Mouse (Mus musculus): Measurements from ENCODE around the gene Elmsan1. TPM values are rescaled to one million over a fixed set of nuclear protein-coding genes. Genes with fewer than 3 reads are reported as not detected.

Elmsan1 gene
- polyA plus RNA-seq, 1 experiment from 2014 or later: 9.6 TPM

DNA sequence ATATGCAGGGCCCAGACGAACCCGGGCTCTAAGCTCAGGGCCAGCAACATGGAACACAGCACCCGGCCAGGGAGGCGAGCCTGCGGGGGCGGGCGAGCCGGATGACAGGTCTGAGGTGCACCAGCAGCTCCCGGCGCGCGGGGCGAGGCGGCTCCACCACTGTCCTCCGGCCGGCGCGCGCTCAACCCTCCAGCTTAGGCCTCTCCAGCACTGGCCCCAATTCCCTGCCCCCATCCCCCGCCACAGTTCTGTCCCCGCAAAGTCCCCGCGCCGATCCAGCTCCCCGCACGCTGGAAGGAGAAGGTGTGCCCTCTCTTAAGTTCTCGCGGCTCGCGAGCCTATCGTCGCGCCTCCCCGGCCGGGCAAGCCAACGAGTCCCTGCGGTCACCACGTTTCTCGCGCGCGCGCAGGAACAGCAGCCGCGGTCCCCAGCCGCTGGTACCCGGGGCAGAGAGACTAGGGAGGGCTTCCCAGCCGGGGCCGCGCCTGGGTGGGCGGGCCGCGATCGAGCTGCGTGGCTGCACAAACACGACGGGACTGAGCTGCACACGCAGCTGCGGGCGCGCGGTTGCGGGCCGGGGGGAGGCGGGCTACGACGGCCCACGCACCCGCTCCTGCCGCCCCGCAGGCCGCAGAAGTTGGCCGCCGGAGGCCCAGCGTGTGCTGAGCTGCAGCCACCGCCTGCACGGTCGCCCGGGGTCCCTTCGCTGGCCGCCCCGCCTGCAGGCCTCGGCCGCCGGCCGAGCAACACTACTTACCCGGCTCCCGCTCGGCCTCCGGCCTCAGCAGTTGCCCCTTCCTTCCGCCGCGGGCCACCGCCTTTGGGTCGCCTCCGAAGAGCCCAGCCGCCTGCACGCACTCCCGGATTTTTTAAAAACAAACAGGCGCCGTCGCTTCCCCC, 25.7 kb downstream of the Elmsan1 start:
- Histone ChIP-seq H3K36me3 (ENCODE audit: control insufficient read depth, insufficient read depth, low read length) (no peaks in the 10 kb centered on the region), H3K4me2 (ENCODE audit: low read depth, low read length, severe bottlenecking) (peak overlapping the region; percentile 97), H3K9ac (ENCODE audit: low read length) (peak overlapping the region; percentile 96), H3K9me3 (ENCODE audit: control insufficient read depth, low read length) (no peaks in the 10 kb centered on the region), H3K27me3 (ENCODE audit: control insufficient read depth, insufficient read depth, low read length) (no peaks in the 10 kb centered on the region), H3K4me3 (ENCODE audit: low read depth, low read length) (peak overlapping the region; percentile 71), H3K27ac (ENCODE audit: low read depth, low read length) (peak overlapping the region; percentile 91), H3K4me1 (replicated peaks; ENCODE audit: control insufficient read depth, insufficient read depth, low read length) (peaks cover 28% of the 10 kb centered on the region)
- DNase-seq (ENCODE audit: low spot score): peak; percentile 87
- under 1% methylated on average over 98 of the region's 102 CpGs for WGBS
- ATAC-seq (replicated peaks; ENCODE audit: low FRiP score): peak; percentile 45

DNA sequence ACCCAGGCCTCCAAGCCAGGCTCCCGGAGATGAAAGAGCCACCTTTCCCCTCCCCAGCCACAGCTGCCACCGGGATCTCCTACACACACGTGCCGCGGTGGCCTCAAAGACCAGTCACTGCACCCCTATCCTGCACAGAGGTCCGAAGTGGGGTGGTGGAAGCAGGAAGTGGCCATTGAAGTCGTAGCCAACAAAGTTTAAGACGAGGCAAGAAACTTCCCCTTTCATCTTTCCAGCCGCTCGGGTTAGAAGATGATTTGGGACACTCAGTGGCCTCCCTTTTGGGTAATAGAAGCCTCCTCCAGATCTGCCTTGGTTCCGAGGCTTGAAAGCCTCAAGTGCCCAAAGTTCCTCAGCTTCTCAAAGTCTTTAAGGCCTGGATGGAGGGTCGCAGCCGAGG, 26.4 kb downstream of the Elmsan1 start:
- ATAC-seq (replicated peaks; ENCODE audit: low FRiP score): no peak
- no peak for DNase-seq (ENCODE audit: low spot score)
- WGBS: 1% methylated on average over 13 of the region's 13 CpGs
- Histone ChIP-seq H3K4me2 (ENCODE audit: low read depth, low read length, severe bottlenecking) (peak overlapping the region; percentile 97), H3K4me1 (replicated peaks; ENCODE audit: control insufficient read depth, insufficient read depth, low read length) (peaks cover 23% of the 10 kb centered on the region), H3K27ac (ENCODE audit: low read depth, low read length) (no peak overlapping the region), H3K36me3 (ENCODE audit: control insufficient read depth, insufficient read depth, low read length) (no peaks in the 10 kb centered on the region), H3K9me3 (ENCODE audit: control insufficient read depth, low read length) (no peaks in the 10 kb centered on the region), H3K27me3 (ENCODE audit: control insufficient read depth, insufficient read depth, low read length) (no peaks in the 10 kb centered on the region), H3K9ac (ENCODE audit: low read length) (peak overlapping the region; percentile 96), H3K4me3 (ENCODE audit: low read depth, low read length) (peak overlapping the region; percentile 71)

DNA sequence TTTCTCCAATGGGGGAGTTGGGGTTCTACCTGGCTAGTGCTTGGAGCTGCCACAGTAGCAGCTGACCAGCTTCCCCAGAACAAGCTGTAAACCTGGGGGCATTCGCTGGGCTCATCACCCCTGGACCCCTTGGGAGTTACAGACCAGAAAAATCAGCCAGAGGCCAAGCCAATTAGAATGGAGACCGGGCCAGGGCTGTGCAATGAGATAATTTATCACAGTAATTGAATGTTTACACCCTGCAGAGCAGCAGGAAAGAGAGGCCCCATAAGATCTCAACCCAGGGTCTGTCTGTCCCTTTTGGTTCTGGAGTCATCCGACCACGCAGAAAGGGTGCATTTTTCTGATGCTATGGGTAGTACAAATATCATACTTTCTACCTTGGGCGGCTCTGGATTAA, 26.9 kb downstream of the Elmsan1 start:
- Histone ChIP-seq H3K9ac (ENCODE audit: low read length) (peak overlapping the region; percentile 96), H3K27me3 (ENCODE audit: control insufficient read depth, insufficient read depth, low read length) (no peaks in the 10 kb centered on the region), H3K4me1 (replicated peaks; ENCODE audit: control insufficient read depth, insufficient read depth, low read length) (peaks cover 23% of the 10 kb centered on the region), H3K27ac (ENCODE audit: low read depth, low read length) (no peak overlapping the region), H3K4me2 (ENCODE audit: low read depth, low read length, severe bottlenecking) (peak overlapping the region; percentile 97), H3K9me3 (ENCODE audit: control insufficient read depth, low read length) (no peaks in the 10 kb centered on the region), H3K36me3 (ENCODE audit: control insufficient read depth, insufficient read depth, low read length) (no peaks in the 10 kb centered on the region), H3K4me3 (ENCODE audit: low read depth, low read length) (peak overlapping the region; percentile 71)
- ATAC-seq (replicated peaks; ENCODE audit: low FRiP score) (no peak), DNase-seq (ENCODE audit: low spot score) (no peak)
- 12% methylated on average over 5 of the region's 5 CpGs for WGBS

DNA sequence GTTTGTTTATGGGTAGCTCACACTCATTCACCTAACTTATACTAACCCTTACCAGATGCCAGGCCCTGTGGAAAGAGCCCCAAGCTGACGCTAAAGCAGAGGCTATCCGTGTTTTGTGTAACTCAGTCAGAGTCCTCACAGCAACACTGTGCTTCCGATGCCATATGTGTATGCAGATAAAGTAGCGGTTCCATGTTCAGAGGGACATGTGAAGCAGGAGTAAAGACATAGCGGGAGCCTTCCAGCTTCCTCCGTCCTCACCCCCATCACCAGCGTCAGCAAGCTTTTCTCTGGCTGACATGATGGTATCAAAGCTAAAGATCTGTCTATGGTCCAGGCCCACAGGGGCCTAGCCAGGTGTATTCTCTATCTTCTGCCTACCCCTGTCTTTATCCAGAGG, 27.5 kb downstream of the Elmsan1 start:
- H3K27ac ChIP-seq (ENCODE audit: low read depth, low read length): no peak overlapping the region
- no peak overlapping the region for H3K4me3 ChIP-seq (ENCODE audit: low read depth, low read length)
- DNase-seq (ENCODE audit: low spot score) (no peak), ATAC-seq (replicated peaks; ENCODE audit: low FRiP score) (no peak)
- no peaks in the 10 kb centered on the region for H3K27me3 ChIP-seq (ENCODE audit: control insufficient read depth, insufficient read depth, low read length)
- peak overlapping the region; percentile 97 for H3K4me2 ChIP-seq (ENCODE audit: low read depth, low read length, severe bottlenecking)
- no peak overlapping the region for H3K9ac ChIP-seq (ENCODE audit: low read length)
- H3K9me3 ChIP-seq (ENCODE audit: control insufficient read depth, low read length): no peaks in the 10 kb centered on the region; the same call in 1 of the 2 replicates
- peaks cover 23% of the 10 kb centered on the region for H3K4me1 ChIP-seq (replicated peaks; ENCODE audit: control insufficient read depth, insufficient read depth, low read length)
- H3K36me3 ChIP-seq (ENCODE audit: control insufficient read depth, insufficient read depth, low read length): no peaks in the 10 kb centered on the region
- WGBS: 66% methylated on average over 7 of the region's 7 CpGs

DNA sequence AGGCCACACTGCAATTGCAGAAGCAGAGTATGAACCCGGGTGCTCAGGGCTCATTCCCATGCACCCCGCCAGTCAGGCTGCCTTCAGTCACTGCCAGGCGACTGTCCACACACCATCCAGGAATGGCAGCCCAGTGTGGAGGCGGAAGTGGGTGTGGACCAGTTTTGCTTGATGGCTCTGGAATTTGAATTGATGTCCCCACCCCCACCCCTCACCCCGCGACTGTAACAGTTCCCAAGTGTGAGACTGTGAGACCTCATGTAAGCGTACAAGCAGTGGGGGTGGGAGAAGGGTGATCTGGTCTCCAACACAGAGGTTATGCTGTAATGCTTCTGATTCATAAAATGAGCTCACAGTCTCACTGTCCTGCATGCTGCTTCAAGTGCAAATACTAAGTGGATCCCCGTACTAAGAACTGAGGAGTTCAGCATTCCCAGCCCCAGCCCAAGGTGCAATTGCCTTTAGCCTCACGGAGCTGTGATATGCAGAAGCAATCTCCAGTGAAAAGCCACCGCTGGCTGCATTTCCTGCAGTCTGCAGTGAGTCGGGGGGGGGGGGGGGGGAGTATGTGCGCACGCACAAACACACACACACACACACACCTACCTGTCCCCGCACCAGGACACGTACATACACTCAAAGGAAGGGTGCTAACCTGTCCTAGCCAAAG, 28.4 kb downstream of the Elmsan1 start:
- Histone ChIP-seq H3K4me3 (ENCODE audit: low read depth, low read length) (no peak overlapping the region), H3K4me1 (replicated peaks; ENCODE audit: control insufficient read depth, insufficient read depth, low read length) (peaks cover 18% of the 10 kb centered on the region), H3K27ac (ENCODE audit: low read depth, low read length) (no peak overlapping the region), H3K9me3 (ENCODE audit: control insufficient read depth, low read length) (no peaks in the 10 kb centered on the region; the same call in 1 of the 2 replicates), H3K36me3 (ENCODE audit: control insufficient read depth, insufficient read depth, low read length) (no peaks in the 10 kb centered on the region), H3K27me3 (ENCODE audit: control insufficient read depth, insufficient read depth, low read length) (no peaks in the 10 kb centered on the region), H3K4me2 (ENCODE audit: low read depth, low read length, severe bottlenecking) (0 out of 2 replicates have a peak overlapping the region, but pooled peaks have one; percentile 18), H3K9ac (ENCODE audit: low read length) (no peak overlapping the region)
- 71% methylated on average over 15 of the region's 15 CpGs for WGBS
- DNase-seq (ENCODE audit: low spot score): peak; percentile 51
- no peak for ATAC-seq (replicated peaks; ENCODE audit: low FRiP score)

DNA sequence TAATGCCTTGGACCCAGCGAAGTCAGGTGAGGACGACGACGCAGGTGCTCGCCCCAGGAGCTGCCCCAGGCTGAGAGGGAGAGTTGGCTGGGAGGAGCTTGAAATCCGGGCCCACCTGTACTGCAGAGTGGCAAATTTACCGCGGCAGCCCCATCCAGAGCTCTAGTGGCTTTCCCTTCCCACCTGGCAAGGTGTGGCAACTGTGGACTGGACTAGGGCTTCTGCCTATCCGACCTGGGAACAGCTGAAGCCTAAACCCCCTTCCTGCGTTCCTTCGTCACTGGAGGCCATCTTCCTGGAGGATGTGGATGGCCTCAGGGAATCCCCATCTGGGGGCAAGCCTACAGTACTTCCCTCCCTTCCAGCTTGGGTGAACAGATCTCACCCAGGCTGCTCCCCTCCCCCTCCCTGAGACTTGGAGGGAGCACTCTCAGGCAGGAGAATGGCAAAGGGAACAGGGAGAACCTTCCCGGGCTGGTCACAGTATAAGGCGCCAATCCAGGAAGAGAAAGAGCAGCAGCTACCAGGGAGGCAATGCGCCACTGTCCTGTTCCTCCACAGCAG, 29.7 kb downstream of the Elmsan1 start:
- H3K27ac ChIP-seq (ENCODE audit: low read depth, low read length): no peak overlapping the region
- peak; percentile 46 for DNase-seq (ENCODE audit: low spot score)

DNA sequence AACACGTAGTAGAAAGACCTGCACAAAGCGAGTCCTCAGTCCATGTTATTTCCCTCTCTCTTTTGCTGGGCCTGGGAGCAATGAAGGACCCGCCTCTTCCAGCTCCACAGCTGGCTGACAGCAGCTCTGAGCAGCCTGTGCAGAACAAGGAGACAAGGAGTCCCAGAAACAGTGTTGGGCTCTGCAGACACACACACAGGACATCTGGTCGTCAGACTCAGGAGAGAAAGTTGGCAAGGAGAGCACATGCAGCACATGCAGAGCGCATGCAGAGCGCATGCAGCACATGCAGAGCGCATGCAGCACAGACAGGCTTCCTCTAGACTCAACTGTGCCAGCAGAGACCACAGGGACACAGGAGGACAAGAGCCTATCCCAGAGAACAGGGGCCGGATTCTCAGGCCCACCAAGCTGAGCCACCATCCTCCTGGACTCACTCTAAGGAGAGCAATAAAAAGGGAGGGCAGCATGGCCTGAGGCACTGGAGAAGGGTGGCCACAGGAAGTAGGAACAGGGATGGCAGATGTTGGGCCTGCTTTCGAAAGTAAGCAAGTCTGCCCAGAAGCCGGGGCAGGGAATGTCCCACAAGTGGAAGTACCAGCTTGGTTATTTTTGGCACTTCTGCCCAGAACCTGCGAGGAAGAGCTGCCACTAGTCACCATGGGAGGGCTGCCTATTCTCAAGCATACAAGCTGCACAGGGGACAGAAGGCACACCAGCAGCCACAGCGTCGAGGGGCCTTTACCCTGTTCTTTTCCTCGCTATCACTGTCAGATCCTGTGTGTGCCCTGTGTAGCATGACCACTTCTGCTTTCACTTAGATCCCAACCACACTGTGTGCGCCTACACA, 30.7 kb downstream of the Elmsan1 start:
- no peak overlapping the region for H3K4me2 ChIP-seq (ENCODE audit: low read depth, low read length, severe bottlenecking)
- H3K36me3 ChIP-seq (ENCODE audit: control insufficient read depth, insufficient read depth, low read length): no peaks in the 10 kb centered on the region
- H3K9me3 ChIP-seq (ENCODE audit: control insufficient read depth, low read length): no peaks in the 10 kb centered on the region; the same call in 1 of the 2 replicates
- DNase-seq (ENCODE audit: low spot score): no peak
- WGBS: 81% methylated on average over 15 of the region's 15 CpGs
- no peak overlapping the region for H3K27ac ChIP-seq (ENCODE audit: low read depth, low read length)
- ATAC-seq (replicated peaks; ENCODE audit: low FRiP score): no peak
- peaks cover 16% of the 10 kb centered on the region for H3K4me1 ChIP-seq (replicated peaks; ENCODE audit: control insufficient read depth, insufficient read depth, low read length)
- no peak overlapping the region for H3K4me3 ChIP-seq (ENCODE audit: low read depth, low read length)
- no peaks in the 10 kb centered on the region for H3K27me3 ChIP-seq (ENCODE audit: control insufficient read depth, insufficient read depth, low read length)
- no peak overlapping the region for H3K9ac ChIP-seq (ENCODE audit: low read length)

More for the DNA sequence above, 29.7 kb downstream of the Elmsan1 start:
- Histone ChIP-seq H3K9me3 (ENCODE audit: control insufficient read depth, low read length) (no peaks in the 10 kb centered on the region; the same call in 1 of the 2 replicates), H3K36me3 (ENCODE audit: control insufficient read depth, insufficient read depth, low read length) (no peaks in the 10 kb centered on the region), H3K4me2 (ENCODE audit: low read depth, low read length, severe bottlenecking) (no peak overlapping the region), H3K27me3 (ENCODE audit: control insufficient read depth, insufficient read depth, low read length) (no peaks in the 10 kb centered on the region), H3K4me1 (replicated peaks; ENCODE audit: control insufficient read depth, insufficient read depth, low read length) (peaks cover 16% of the 10 kb centered on the region), H3K9ac (ENCODE audit: low read length) (no peak overlapping the region), H3K4me3 (ENCODE audit: low read depth, low read length) (no peak overlapping the region)
- no peak for ATAC-seq (replicated peaks; ENCODE audit: low FRiP score)
- WGBS: 65% methylated on average over 14 of the region's 14 CpGs

DNA sequence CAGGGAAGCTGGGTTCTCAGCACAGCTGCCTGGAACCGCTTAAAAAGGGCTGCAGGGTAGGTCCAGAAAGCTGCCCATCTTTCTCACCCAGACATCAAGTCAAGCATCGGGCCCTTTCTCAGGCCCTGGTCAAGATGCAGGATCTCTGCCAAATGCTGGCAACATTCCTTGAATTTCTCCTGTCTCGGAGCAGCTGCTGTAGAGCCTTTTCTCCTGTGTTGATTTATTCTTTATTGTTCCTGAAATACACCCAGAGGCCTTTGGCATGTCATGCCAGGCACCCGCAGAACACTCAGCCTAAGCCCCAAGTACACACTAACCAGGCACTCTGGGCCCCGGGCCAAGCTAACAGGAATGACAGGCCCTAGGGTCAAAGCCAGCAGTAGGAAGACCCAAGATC, 31.7 kb downstream of the Elmsan1 start:
- Histone ChIP-seq H3K27ac (ENCODE audit: low read depth, low read length) (no peak overlapping the region), H3K9me3 (ENCODE audit: control insufficient read depth, low read length) (no peaks in the 10 kb centered on the region; the same call in 1 of the 2 replicates), H3K9ac (ENCODE audit: low read length) (no peak overlapping the region), H3K36me3 (ENCODE audit: control insufficient read depth, insufficient read depth, low read length) (no peaks in the 10 kb centered on the region), H3K4me1 (replicated peaks; ENCODE audit: control insufficient read depth, insufficient read depth, low read length) (peaks cover 14% of the 10 kb centered on the region), H3K27me3 (ENCODE audit: control insufficient read depth, insufficient read depth, low read length) (no peaks in the 10 kb centered on the region), H3K4me2 (ENCODE audit: low read depth, low read length, severe bottlenecking) (no peak overlapping the region), H3K4me3 (ENCODE audit: low read depth, low read length) (no peak overlapping the region)
- WGBS: 93% methylated on average over 5 of the region's 5 CpGs
- ATAC-seq (replicated peaks; ENCODE audit: low FRiP score) (no peak), DNase-seq (ENCODE audit: low spot score) (no peak)
